Mouse (Mus musculus): ENCODE measurements around the gene Faf2. TPM values are rescaled to one million over a fixed set of nuclear protein-coding genes. Genes with fewer than 3 reads are reported as not detected.
"Not testable (repeated sequence)": the region's sequence is repeated elsewhere in the genome, so short reads cannot be mapped to it uniquely, and the experiment has no call there.

Faf2 gene
- total and polyA plus RNA-seq, 2 experiments from 2014 or later = 27.2 to 32.1 TPM

- H3K27me3 ChIP-seq (ENCODE audit: control insufficient read depth, insufficient read depth, low read length) = no peaks in the 10 kb centered on the region
- DNase-seq (ENCODE audit: low spot score) (no peak), ATAC-seq (ENCODE audit: insufficient read depth, low read depth) (no peak)
- no peaks in the 10 kb centered on the region for H3K9me3 ChIP-seq (replicated peaks; ENCODE audit: control insufficient read depth, low read length)
- no peaks in the 10 kb centered on the region for H3K4me1 ChIP-seq (ENCODE audit: control insufficient read depth, insufficient read depth)
- H3K4me2 ChIP-seq (ENCODE audit: low read depth, low read length) = no peak overlapping the region
- H3K27ac ChIP-seq (ENCODE audit: low read depth) = no peak overlapping the region
- peaks cover 18% of the 10 kb centered on the region; the same call in 1 of the 2 replicates for H3K36me3 ChIP-seq (replicated peaks; ENCODE audit: control insufficient read depth, insufficient read depth, low read length)
- H3K9ac ChIP-seq (replicated peaks; ENCODE audit: low read depth, low read length) = no peak overlapping the region
- TF ChIP-seq EP300 (IDR thresholded peaks at IDR 0.05; ENCODE audit: low read depth) = no peak
- no peak for TF ChIP-seq CTCF (IDR thresholded peaks at IDR 0.05; ENCODE audit: low read depth)
- WGBS = 81% methylated on average over 3 of the region's 3 CpGs
- no peak overlapping the region for H3K4me3 ChIP-seq (ENCODE audit: low read depth, low read length)
Measured at GRCm38 (mm10) chr13:54608002-54608401, 13.6 kb upstream of the Faf2 start.

GRCm38 (mm10) chr13:54608666-54609065, 12.9 kb upstream of the Faf2 start:
- Histone ChIP-seq H3K4me1 (ENCODE audit: control insufficient read depth, insufficient read depth) (no peaks in the 10 kb centered on the region), H3K4me3 (ENCODE audit: low read depth, low read length) (no peak overlapping the region), H3K4me2 (ENCODE audit: low read depth, low read length) (peak overlapping the region; percentile 7), H3K36me3 (replicated peaks; ENCODE audit: control insufficient read depth, insufficient read depth, low read length) (peaks cover 13% of the 10 kb centered on the region; the same call in 1 of the 2 replicates), H3K9me3 (replicated peaks; ENCODE audit: control insufficient read depth, low read length) (no peaks in the 10 kb centered on the region), H3K9ac (replicated peaks; ENCODE audit: low read depth, low read length) (no peak overlapping the region; the same call in 1 of the 2 replicates), H3K27ac (ENCODE audit: low read depth) (peak overlapping the region; percentile 22), H3K27me3 (ENCODE audit: control insufficient read depth, insufficient read depth, low read length) (no peaks in the 10 kb centered on the region)
- TF ChIP-seq CTCF (IDR thresholded peaks at IDR 0.05; ENCODE audit: low read depth) (no peak), EP300 (IDR thresholded peaks at IDR 0.05; ENCODE audit: low read depth) (no peak)
- ATAC-seq (ENCODE audit: insufficient read depth, low read depth) (no peak), DNase-seq (ENCODE audit: low spot score) (no peak)
- 33% methylated on average over 8 of the region's 8 CpGs for WGBS

GRCm38 (mm10) chr13:54609301-54609700, 12.3 kb upstream of the Faf2 start:
- no peaks in the 10 kb centered on the region for H3K27me3 ChIP-seq (ENCODE audit: control insufficient read depth, insufficient read depth, low read length)
- DNase-seq (ENCODE audit: low spot score) (no peak), ATAC-seq (ENCODE audit: insufficient read depth, low read depth) (no peak)
- H3K36me3 ChIP-seq (replicated peaks; ENCODE audit: control insufficient read depth, insufficient read depth, low read length) = peaks cover 12% of the 10 kb centered on the region; the same call in 1 of the 2 replicates
- no peaks in the 10 kb centered on the region for H3K9me3 ChIP-seq (replicated peaks; ENCODE audit: control insufficient read depth, low read length)
- no peaks in the 10 kb centered on the region for H3K4me1 ChIP-seq (ENCODE audit: control insufficient read depth, insufficient read depth)
- H3K4me2 ChIP-seq (ENCODE audit: low read depth, low read length) = peak overlapping the region; percentile 7
- TF ChIP-seq EP300 (IDR thresholded peaks at IDR 0.05; ENCODE audit: low read depth) (no peak), CTCF (IDR thresholded peaks at IDR 0.05; ENCODE audit: low read depth) (no peak)
- H3K4me3 ChIP-seq (ENCODE audit: low read depth, low read length) = no peak overlapping the region
- H3K27ac ChIP-seq (ENCODE audit: low read depth) = peak overlapping the region; percentile 22; the same call in 1 of the 2 replicates
- no peak overlapping the region for H3K9ac ChIP-seq (replicated peaks; ENCODE audit: low read depth, low read length)
- 14% methylated on average over 1 of the region's 1 CpGs for WGBS

- H3K4me2 ChIP-seq (ENCODE audit: low read depth, low read length) = peak overlapping the region; percentile 88
- peak; percentile 18 for ATAC-seq (ENCODE audit: insufficient read depth, low read depth)
- H3K36me3 ChIP-seq (replicated peaks; ENCODE audit: control insufficient read depth, insufficient read depth, low read length) = peaks cover 5% of the 10 kb centered on the region; the same call in 1 of the 2 replicates
- H3K9ac ChIP-seq (replicated peaks; ENCODE audit: low read depth, low read length) = peak overlapping the region; percentile 78
- peak overlapping the region; percentile 67 for H3K4me3 ChIP-seq (ENCODE audit: low read depth, low read length)
- no peaks in the 10 kb centered on the region for H3K9me3 ChIP-seq (replicated peaks; ENCODE audit: control insufficient read depth, low read length)
- no peak for TF ChIP-seq CTCF (IDR thresholded peaks at IDR 0.05; ENCODE audit: low read depth)
- TF ChIP-seq EP300 (IDR thresholded peaks at IDR 0.05; ENCODE audit: low read depth) = no peak
- 13% methylated on average over 13 of the region's 13 CpGs for WGBS
- DNase-seq (ENCODE audit: low spot score) = no peak
- H3K4me1 ChIP-seq (ENCODE audit: control insufficient read depth, insufficient read depth) = no peaks in the 10 kb centered on the region
- H3K27ac ChIP-seq (ENCODE audit: low read depth) = peak overlapping the region; percentile 74
- no peaks in the 10 kb centered on the region for H3K27me3 ChIP-seq (ENCODE audit: control insufficient read depth, insufficient read depth, low read length)
Measured at GRCm38 (mm10) chr13:54610613-54610971, 11.0 kb upstream of the Faf2 start.

GRCm38 (mm10) chr13:54610972-54611754, 10.4 kb upstream of the Faf2 start, which contains the start of gene Cltb:
Cltb (minus strand) TSS chr13:54611344.
- Histone ChIP-seq H3K36me3 (replicated peaks; ENCODE audit: control insufficient read depth, insufficient read depth, low read length) (peaks cover 3% of the 10 kb centered on the region; the same call in 1 of the 2 replicates), H3K27me3 (ENCODE audit: control insufficient read depth, insufficient read depth, low read length) (no peaks in the 10 kb centered on the region), H3K4me2 (ENCODE audit: low read depth, low read length) (peak within 1 kb of the TSS; percentile 88), H3K9me3 (replicated peaks; ENCODE audit: control insufficient read depth, low read length) (no peaks in the 10 kb centered on the region), H3K27ac (ENCODE audit: low read depth) (peak within 1 kb of the TSS; percentile 74), H3K9ac (replicated peaks; ENCODE audit: low read depth, low read length) (peak within 1 kb of the TSS; percentile 78), H3K4me1 (ENCODE audit: control insufficient read depth, insufficient read depth) (no peaks in the 10 kb centered on the region), H3K4me3 (ENCODE audit: low read depth, low read length) (peak within 1 kb of the TSS; percentile 67)
- ATAC-seq (ENCODE audit: insufficient read depth, low read depth) = peak; percentile 83
- under 1% methylated on average over 63 of the region's 66 CpGs for WGBS
- DNase-seq (ENCODE audit: low spot score) = peak; percentile 76
- no peak for TF ChIP-seq EP300 (IDR thresholded peaks at IDR 0.05; ENCODE audit: low read depth)
- no peak for TF ChIP-seq CTCF (IDR thresholded peaks at IDR 0.05; ENCODE audit: low read depth)

- not testable (repeated sequence) for H3K4me3 ChIP-seq (ENCODE audit: low read depth, low read length); H3K27ac ChIP-seq (ENCODE audit: low read depth); ATAC-seq (ENCODE audit: insufficient read depth, low read depth); H3K27me3 ChIP-seq (ENCODE audit: control insufficient read depth, insufficient read depth, low read length); H3K9me3 ChIP-seq (replicated peaks; ENCODE audit: control insufficient read depth, low read length); H3K4me2 ChIP-seq (ENCODE audit: low read depth, low read length); DNase-seq (ENCODE audit: low spot score); H3K9ac ChIP-seq (replicated peaks; ENCODE audit: low read depth, low read length); H3K36me3 ChIP-seq (replicated peaks; ENCODE audit: control insufficient read depth, insufficient read depth, low read length); H3K4me1 ChIP-seq (ENCODE audit: control insufficient read depth, insufficient read depth)
- WGBS = 85% methylated on average over 8 of the region's 8 CpGs
Measured at GRCm38 (mm10) chr13:54613141-54613540, 8.4 kb upstream of the Faf2 start.
